In genomic region chr11:50211322-50212059, GRCm38 (mm10) we compare ENCODE assay signal across 8 mouse cellular contexts. TPM values are rescaled to one million over a fixed set of nuclear protein-coding genes. Genes with fewer than 3 reads are reported as not detected.
DNase-seq lines count a peak whose midpoint lies in the region; ATAC-seq and TF ChIP-seq lines count a peak whose summit lies in the region.

No protein-coding gene starts in this region.

- whole genome bisulfite sequencing in heart, embryonic 12.5 days, result 82% methylated on average over 3 of the region's 3 CpGs
- 87% methylated on average over 3 of the region's 3 CpGs for WGBS in hindbrain, embryonic 10.5 days
- 91% methylated on average over 3 of the region's 3 CpGs for WGBS in midbrain, embryonic 10.5 days

- ATAC-seq in heart, embryonic 12.5 days (ENCODE audit: insufficient number of reproducible peaks, low FRiP score), result no peak
- ATAC-seq in granulocyte monocyte progenitor cell, adult 5-6 weeks (replicated peaks; ENCODE audit: poor library complexity, severe bottlenecking), result no peak

- H3K4me2 ChIP-seq in heart, embryonic 12.5 days, result peak overlapping the region; percentile 69

- H3K36me3 ChIP-seq in heart, embryonic 12.5 days, result peaks cover 22% of the 10 kb centered on the region
- peaks cover 22% of the 10 kb centered on the region for H3K36me3 ChIP-seq in ES-E14 (ENCODE audit: control insufficient read depth, insufficient read depth, low read length, poor library complexity, severe bottlenecking)
- peaks cover 17% of the 10 kb centered on the region for H3K36me3 ChIP-seq in hindbrain, embryonic 10.5 days
- peaks cover 15% of the 10 kb centered on the region for H3K36me3 ChIP-seq in midbrain, embryonic 10.5 days

- no peak for DNase-seq in heart, postnatal 14 days
- DNase-seq in ES-E14 (ENCODE audit: low read depth, low spot score), result no peak
- DNase-seq in hindbrain, embryonic 10.5 days (ENCODE audit: low spot score), result no peak
- no peak for DNase-seq in midbrain, embryonic 10.5 days (ENCODE audit: low spot score)
- no peak for DNase-seq in cerebellum, postnatal 4 days (ENCODE audit: low spot score in 2 of 2)
- no peak for DNase-seq in adrenal gland, postnatal 14 days

- intact Hi-C loops in heart, postnatal 14 days (cut with DNase I), result loop anchor here (2.0 kb wide), 1 partner anchor 13 kb away; no protein-coding TSS in a partner anchor

- peak overlapping the region; percentile 68 for H3K4me3 ChIP-seq in heart, embryonic 12.5 days
- H3K4me3 ChIP-seq in ES-E14 (ENCODE audit: insufficient read depth in 1 of 2, low read depth in 1 of 2, low read length in 2 of 2, poor library complexity in 1 of 2, severe bottlenecking in 1 of 2), result peak overlapping the region; percentile 90 to 92; a peak in 2 of 4 replicates
- H3K4me3 ChIP-seq in hindbrain, embryonic 10.5 days, result peak overlapping the region; percentile 87
- H3K4me3 ChIP-seq in midbrain, embryonic 10.5 days, result peak overlapping the region; percentile 96

- peak overlapping the region; percentile 93 for H3K27ac ChIP-seq in heart, embryonic 12.5 days (ENCODE audit: poor library complexity, severe bottlenecking)
- peak overlapping the region; percentile 32; the same call in 1 of the 2 replicates for H3K27ac ChIP-seq in ES-E14 (ENCODE audit: insufficient read depth, low read depth, low read length, poor library complexity, severe bottlenecking)
- peak overlapping the region; percentile 96 for H3K27ac ChIP-seq in hindbrain, embryonic 10.5 days
- H3K27ac ChIP-seq in midbrain, embryonic 10.5 days (replicated peaks), result peak overlapping the region; percentile 95; the same call in 1 of the 2 replicates

- in situ Hi-C loops in ES-E14 (cut with MboI; ENCODE audit: low sequenced_read_pairs in 2 of 2, unreplicated experiment in 2 of 2), result no loop called here

- peak overlapping the region; percentile 88; the same call in 1 of the 2 replicates for H3K9ac ChIP-seq in heart, embryonic 12.5 days
- H3K9ac ChIP-seq in ES-E14 (ENCODE audit: insufficient read depth, low read depth, low read length, poor library complexity, severe bottlenecking), result peak overlapping the region; percentile 49

- no peaks in the 10 kb centered on the region for H3K27me3 ChIP-seq in heart, embryonic 12.5 days (replicated peaks)
- no peaks in the 10 kb centered on the region for H3K27me3 ChIP-seq in hindbrain, embryonic 10.5 days (ENCODE audit: insufficient read depth, poor library complexity, severe bottlenecking)
- H3K27me3 ChIP-seq in midbrain, embryonic 10.5 days (ENCODE audit: low read depth, poor library complexity, severe bottlenecking), result no peaks in the 10 kb centered on the region

- peaks cover 50% of the 10 kb centered on the region for H3K4me1 ChIP-seq in heart, embryonic 12.5 days (replicated peaks)
- H3K4me1 ChIP-seq in ES-E14 (ENCODE audit: control insufficient read depth in 2 of 2, insufficient read depth in 2 of 2, low read length in 2 of 2, poor library complexity in 1 of 2), result peaks cover 11 to 31% of the 10 kb centered on the region in 2 experiments
- H3K4me1 ChIP-seq in hindbrain, embryonic 10.5 days (replicated peaks), result peaks cover 37% of the 10 kb centered on the region
- peaks cover 38% of the 10 kb centered on the region for H3K4me1 ChIP-seq in midbrain, embryonic 10.5 days

- H3K9me3 ChIP-seq in heart, embryonic 12.5 days (replicated peaks), result no peaks in the 10 kb centered on the region
- H3K9me3 ChIP-seq in ES-E14 (ENCODE audit: control insufficient read depth, insufficient read depth, low read depth, low read length), result no peaks in the 10 kb centered on the region
- no peaks in the 10 kb centered on the region for H3K9me3 ChIP-seq in hindbrain, embryonic 10.5 days
- no peaks in the 10 kb centered on the region for H3K9me3 ChIP-seq in midbrain, embryonic 10.5 days (replicated peaks)

TF ChIP-seq in ES-E14, 5 proteins besides CTCF, POLR2A, EP300 and RAD21:
- TF ChIP-seq HCFC1 (IDR thresholded peaks at IDR 0.05; ENCODE audit: borderline replicate concordance, insufficient read depth, low read length) (no peak), CHD2 (IDR thresholded peaks at IDR 0.05; ENCODE audit: low read depth, low read length) (no peak), MAFK (IDR thresholded peaks at IDR 0.05; ENCODE audit: insufficient read depth, low read depth, low read length) (no peak), ZNF384 (IDR thresholded peaks at IDR 0.05; ENCODE audit: low read depth, low read length) (no peak), ZC3H11A (IDR thresholded peaks at IDR 0.05; ENCODE audit: borderline replicate concordance, low read depth, low read length) (no peak)

RNA-seq across cellular contexts. Expression of gene Mgat4b, which starts 0.8 kb away (rescaled TPM):
- polyA plus RNA-seq in heart, embryonic 12.5 days (2016; fragmentation: Nextera tagmentation; extraction: Ambion mirVana), result 35.4 and 39.3 TPM in 2 replicates
- total RNA-seq in heart, postnatal 14 days (2021), result 100 to 1,000 TPM in 1 of 2 experiments, 10 to 100 TPM in 1; 97.2 to 101 TPM
- total RNA-seq in ES-E14 (2012; rRNA removed), result 22.6 and 28.1 TPM in 2 replicates
- polyA plus RNA-seq in hindbrain, embryonic 10.5 days (2016; fragmentation: Nextera tagmentation; extraction: Ambion mirVana), result 21.5 and 29.9 TPM in 2 replicates
- 12.1 and 18.1 TPM in 2 replicates for polyA plus RNA-seq in midbrain, embryonic 10.5 days (2016; fragmentation: Nextera tagmentation; extraction: Ambion mirVana)
- 103 and 113 TPM in 2 replicates for total RNA-seq in adrenal gland, postnatal 14 days (2021)
- total RNA-seq in granulocyte monocyte progenitor cell, adult 5-6 weeks (2014; fragmentation: Nextera tagmentation), result 22.7 and 23.9 TPM in 2 replicates
- 11.5 and 14.6 TPM in 2 replicates for total RNA-seq in granulocyte monocyte progenitor cell, adult 5-6 weeks (2017)

RNA-seq across cellular contexts. Expression of gene Sqstm1, which starts 0.9 kb away (rescaled TPM):
- polyA plus RNA-seq in heart, embryonic 12.5 days (2016; fragmentation: Nextera tagmentation; extraction: Ambion mirVana), result 209 and 210 TPM in 2 replicates
- 100 to 1,000 TPM; 234 to 282 TPM for total RNA-seq in heart, postnatal 14 days (2021)
- 140 and 234 TPM in 2 replicates for total RNA-seq in ES-E14 (2012; rRNA removed)
- polyA plus RNA-seq in hindbrain, embryonic 10.5 days (2016; fragmentation: Nextera tagmentation; extraction: Ambion mirVana), result 147 and 210 TPM in 2 replicates
- 136 and 165 TPM in 2 replicates for polyA plus RNA-seq in midbrain, embryonic 10.5 days (2016; fragmentation: Nextera tagmentation; extraction: Ambion mirVana)
- total RNA-seq in adrenal gland, postnatal 14 days (2021), result 356 and 366 TPM in 2 replicates
- 89.7 and 92.6 TPM in 2 replicates for total RNA-seq in granulocyte monocyte progenitor cell, adult 5-6 weeks (2014; fragmentation: Nextera tagmentation)
- 131 and 165 TPM in 2 replicates for total RNA-seq in granulocyte monocyte progenitor cell, adult 5-6 weeks (2017)

RNA-seq across cellular contexts. Expression of gene Ltc4s, which starts 26.9 kb away (rescaled TPM):
- 0.63 and 0.70 TPM in 2 replicates for polyA plus RNA-seq in heart, embryonic 12.5 days (2016; fragmentation: Nextera tagmentation; extraction: Ambion mirVana)
- 1 to 10 TPM; 7.4 to 8.7 TPM for total RNA-seq in heart, postnatal 14 days (2021)
- 1.9 and 2.3 TPM in 2 replicates for total RNA-seq in ES-E14 (2012; rRNA removed)
- 1.4 and 1.8 TPM in 2 replicates for polyA plus RNA-seq in hindbrain, embryonic 10.5 days (2016; fragmentation: Nextera tagmentation; extraction: Ambion mirVana)
- 0.75 and 1.2 TPM in 2 replicates for polyA plus RNA-seq in midbrain, embryonic 10.5 days (2016; fragmentation: Nextera tagmentation; extraction: Ambion mirVana)
- total RNA-seq in adrenal gland, postnatal 14 days (2021), result 10.4 and 11.3 TPM in 2 replicates
- 1.6 TPM in 1 of 2 replicates, not detected in the other for total RNA-seq in granulocyte monocyte progenitor cell, adult 5-6 weeks (2014; fragmentation: Nextera tagmentation)
- not detected in 2 replicates for total RNA-seq in granulocyte monocyte progenitor cell, adult 5-6 weeks (2017)

RNA-seq across cellular contexts. Expression of gene Mrnip, which starts 37.2 kb away (rescaled TPM):
- 10.1 and 11.6 TPM in 2 replicates for polyA plus RNA-seq in heart, embryonic 12.5 days (2016; fragmentation: Nextera tagmentation; extraction: Ambion mirVana)
- total RNA-seq in heart, postnatal 14 days (2021), result 1 to 10 TPM; 3.4 to 4.3 TPM
- 13.0 and 14.6 TPM in 2 replicates for total RNA-seq in ES-E14 (2012; rRNA removed)
- polyA plus RNA-seq in hindbrain, embryonic 10.5 days (2016; fragmentation: Nextera tagmentation; extraction: Ambion mirVana), result 23.1 and 26.1 TPM in 2 replicates
- 23.4 and 23.8 TPM in 2 replicates for polyA plus RNA-seq in midbrain, embryonic 10.5 days (2016; fragmentation: Nextera tagmentation; extraction: Ambion mirVana)
- total RNA-seq in adrenal gland, postnatal 14 days (2021), result 12.9 and 13.6 TPM in 2 replicates
- total RNA-seq in granulocyte monocyte progenitor cell, adult 5-6 weeks (2014; fragmentation: Nextera tagmentation), result 18.4 and 27.7 TPM in 2 replicates
- total RNA-seq in granulocyte monocyte progenitor cell, adult 5-6 weeks (2017), result 13.9 and 22.0 TPM in 2 replicates

Comparison
In these comparisons a context has a peak if more than half of its experiments do, and no peak if none do; other contexts are left out.
1. H3K27ac ChIP-seq: peak in every context shown above with its lines; median percentile 96 in hindbrain, embryonic 10.5 days; 95 in midbrain, embryonic 10.5 days; 93 in heart, embryonic 12.5 days; 32 in ES-E14.